Mouse (Mus musculus): Measurements from ENCODE around the gene Myh3.
A peak's percentile ranks its signal among the peaks of the same experiment; 100 is the strongest.
"Not testable (repeated sequence)": the region's sequence is repeated elsewhere in the genome, so short reads cannot be mapped to it uniquely, and the experiment has no call there.

Gene Myh3

DNA sequence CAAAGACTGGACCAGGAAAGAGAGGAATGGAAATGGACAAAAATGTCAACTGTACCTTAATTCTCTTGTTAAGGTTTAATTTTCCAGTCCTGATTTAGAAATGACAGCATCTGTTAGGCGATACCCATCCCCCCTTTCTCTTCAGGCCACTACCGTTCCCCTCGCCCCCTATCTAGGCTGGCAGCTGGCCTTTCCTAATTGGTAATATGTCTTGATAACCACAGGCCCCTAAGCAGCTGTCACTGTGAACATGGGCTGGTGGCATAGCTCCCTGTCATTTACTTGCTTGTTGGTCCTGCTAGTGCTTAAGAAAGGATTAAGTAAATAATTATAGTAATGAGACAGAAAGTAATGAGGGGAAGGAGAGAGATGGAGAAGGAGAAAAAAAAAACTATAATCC lies 665 bp upstream of the Myh3 start:
- DNase-seq (ENCODE audit: low spot score in 2 of 2) = no peak

DNA sequence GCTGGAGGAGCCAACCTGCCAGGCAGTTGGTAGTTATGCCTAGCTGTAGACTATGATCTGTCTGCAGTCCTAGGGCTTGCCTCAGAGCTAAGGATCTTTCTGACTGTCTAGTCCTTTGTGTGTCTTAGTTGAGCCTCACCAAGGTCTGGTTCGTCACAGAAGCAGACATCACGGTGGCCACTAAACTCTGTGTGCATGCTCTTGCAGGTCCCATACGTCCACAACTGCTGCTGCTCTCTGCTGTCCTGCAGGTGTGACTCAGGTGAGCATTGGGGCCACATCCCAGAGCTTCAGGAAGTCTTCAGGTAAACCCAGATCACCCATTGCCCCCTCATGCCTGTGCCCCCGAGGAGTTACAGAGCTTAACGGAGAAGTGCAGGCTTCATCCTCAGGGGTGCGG lies 788 bp downstream of the Myh3 start:
- no peak for DNase-seq (ENCODE audit: low spot score in 2 of 2)

DNA sequence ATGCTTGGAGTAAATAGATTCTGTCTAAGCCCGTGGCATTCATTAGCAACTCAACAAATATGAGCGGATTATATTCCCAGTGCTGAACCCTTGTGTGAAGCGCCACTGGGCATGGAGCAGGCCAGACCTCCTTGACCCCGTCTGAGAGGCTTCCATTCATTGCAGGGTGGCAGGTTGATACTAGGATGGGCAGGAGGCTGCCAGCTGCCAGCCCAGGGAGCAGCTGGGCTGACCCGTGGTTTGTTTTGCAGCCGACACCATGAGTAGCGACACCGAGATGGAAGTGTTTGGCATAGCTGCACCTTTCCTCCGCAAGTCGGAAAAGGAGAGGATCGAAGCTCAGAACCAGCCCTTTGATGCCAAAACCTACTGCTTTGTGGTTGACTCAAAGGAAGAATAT lies 1.6 kb downstream of the Myh3 start:
- no peak for DNase-seq (ENCODE audit: low spot score in 2 of 2)

DNA sequence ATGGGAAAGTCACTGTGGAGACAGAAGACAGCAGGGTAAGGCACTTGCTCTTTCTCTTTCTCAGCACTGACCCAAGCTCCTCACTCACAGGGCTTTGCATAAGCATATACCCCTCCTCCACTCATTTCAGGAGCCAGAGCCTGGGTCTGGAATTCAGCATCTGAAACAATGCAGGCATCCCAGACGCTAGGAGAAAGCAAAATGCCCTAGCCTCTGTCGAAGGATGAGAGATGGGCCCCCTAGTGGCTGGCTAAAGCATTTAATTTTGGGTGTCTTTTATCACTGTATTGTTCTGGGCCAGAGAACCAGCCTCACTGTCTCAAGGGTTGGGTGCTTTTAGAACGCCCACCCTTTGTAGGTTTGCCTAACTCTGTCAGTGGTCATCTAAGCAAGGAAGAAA lies 2.1 kb downstream of the Myh3 start:
- peak; percentile 19 to 33 for DNase-seq (ENCODE audit: low spot score in 2 of 2)

DNA sequence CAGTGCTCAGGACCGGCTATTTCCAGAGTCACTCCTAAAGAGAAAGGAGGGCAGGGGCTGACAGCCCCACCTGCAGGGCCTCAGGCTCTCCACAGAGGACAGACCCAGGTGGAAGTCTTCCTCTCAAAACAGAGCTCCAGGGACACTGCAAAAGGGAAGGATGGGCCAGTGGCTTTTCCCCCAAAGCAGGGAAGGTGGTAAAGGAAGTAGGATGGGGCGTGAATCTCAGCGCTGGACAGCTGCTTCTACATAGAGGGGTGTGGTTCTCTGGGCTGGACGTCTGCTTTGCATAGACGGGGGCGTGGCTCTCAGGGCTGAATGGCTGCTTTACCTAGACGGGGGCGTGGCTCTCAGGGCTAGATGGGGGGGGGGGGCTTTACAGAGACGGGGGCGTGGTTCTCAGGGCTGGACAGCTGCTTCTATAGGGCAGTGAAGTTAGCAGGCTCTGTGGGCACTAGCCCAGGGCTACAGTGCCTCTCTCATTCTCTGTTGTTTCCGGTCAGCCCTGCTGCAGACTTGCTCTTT lies 3.1 kb downstream of the Myh3 start:
- no peak for DNase-seq (ENCODE audit: low spot score in 2 of 2)

DNA sequence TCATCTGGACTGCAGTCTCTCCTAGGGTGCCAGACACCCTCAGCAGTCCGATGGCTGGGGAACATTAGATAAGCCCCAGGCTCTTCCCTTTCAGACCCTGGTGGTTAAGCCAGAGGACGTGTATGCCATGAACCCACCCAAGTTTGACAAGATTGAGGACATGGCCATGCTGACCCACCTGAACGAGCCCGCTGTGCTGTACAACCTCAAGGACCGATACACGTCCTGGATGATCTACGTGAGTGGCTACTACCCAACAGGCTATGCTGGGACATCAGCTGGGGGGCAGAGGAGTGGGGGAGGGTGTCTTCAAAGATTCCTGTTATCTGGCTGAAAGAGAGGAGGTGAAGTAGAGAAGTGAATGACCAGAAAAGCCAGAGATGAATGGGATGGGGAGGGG lies 4.1 kb downstream of the Myh3 start:
- DNase-seq (ENCODE audit: low spot score in 2 of 2) = no peak

DNA sequence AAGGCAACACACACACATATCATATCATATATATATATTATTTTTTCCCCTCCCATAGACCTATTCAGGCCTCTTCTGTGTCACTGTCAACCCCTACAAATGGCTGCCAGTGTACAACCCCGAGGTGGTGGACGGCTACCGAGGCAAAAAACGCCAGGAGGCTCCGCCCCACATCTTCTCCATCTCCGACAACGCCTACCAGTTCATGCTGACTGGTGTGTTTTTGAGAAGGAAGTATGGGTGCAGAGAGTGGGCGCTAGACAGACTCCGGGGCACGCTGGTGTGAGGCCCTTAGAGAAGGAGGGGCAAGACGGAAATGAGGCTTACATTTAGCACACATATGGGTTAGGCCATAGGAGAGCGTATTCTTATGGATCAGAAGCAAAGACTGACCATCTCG lies 4.7 kb downstream of the Myh3 start:
- no peak for DNase-seq (ENCODE audit: low spot score in 2 of 2)

DNA sequence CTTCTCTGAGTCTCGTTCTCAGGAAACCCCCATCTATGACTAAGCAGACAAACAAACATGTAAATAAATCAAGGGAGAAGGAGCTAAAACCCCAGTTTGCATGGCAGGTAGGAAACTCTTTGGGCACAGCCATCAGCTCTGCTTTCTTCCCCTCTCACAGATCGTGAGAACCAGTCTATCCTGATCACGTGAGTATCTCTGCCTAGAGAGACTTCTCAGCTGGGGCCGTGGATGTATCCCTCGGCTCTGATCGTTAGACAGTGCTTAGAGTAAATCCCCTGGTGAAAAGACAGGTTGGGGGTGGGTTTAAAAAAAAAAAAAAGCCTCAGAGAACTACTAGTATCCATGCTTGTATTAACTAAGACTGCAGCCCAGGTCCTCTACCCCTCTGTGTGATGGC lies 5.1 kb downstream of the Myh3 start:
- DNase-seq (ENCODE audit: low spot score in 2 of 2) = no peak

DNA sequence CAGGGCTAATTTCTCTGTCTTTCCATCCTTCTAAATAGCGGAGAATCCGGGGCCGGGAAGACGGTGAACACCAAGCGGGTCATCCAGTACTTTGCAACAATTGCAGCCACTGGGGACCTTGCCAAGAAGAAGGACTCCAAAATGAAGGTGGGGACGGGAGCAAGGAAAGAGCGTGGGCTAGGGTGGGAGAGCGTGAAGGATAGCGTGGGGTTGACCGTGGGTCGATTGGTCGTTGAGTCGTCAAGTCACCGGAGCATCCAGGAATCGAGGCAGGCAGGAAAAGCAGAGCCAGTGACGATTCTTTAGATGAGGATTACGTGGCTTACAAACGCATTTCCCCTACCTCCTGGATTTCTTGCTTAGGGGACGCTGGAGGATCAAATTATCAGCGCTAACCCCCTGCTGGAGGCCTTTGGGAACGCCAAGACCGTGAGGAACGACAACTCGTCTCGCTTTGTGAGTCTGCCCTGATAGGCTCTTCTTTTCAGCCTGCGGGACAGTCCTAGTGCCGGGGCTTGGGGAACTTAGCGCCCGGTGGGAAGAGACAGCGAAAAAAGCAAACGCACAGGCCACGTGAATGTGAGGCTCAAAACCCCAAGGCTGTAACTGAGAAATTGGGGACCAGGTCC lies 5.7 kb downstream of the Myh3 start:
- no peak for DNase-seq (ENCODE audit: low spot score in 2 of 2)

DNA sequence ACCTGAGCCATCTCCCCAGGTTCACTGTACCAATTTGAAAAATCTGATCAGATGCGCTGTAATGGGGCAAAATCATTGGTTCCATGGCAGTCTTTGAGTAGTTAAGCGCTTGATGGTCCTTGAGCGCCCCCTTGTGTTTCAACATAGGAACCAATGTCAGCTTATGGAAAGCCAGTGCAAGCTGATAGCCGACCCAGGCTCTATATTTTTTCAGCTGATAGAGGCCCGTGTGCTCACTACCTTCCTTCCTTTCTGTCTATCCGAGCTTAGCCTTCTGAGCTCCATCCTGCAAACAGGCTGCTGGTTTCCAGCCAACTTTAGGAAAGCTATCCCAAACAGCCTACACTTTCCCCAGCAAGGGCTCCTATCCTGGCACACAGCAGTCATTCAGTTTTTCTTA lies 7.4 kb downstream of the Myh3 start:
- peak; percentile 24 to 57 for DNase-seq (ENCODE audit: low spot score in 2 of 2)

DNA sequence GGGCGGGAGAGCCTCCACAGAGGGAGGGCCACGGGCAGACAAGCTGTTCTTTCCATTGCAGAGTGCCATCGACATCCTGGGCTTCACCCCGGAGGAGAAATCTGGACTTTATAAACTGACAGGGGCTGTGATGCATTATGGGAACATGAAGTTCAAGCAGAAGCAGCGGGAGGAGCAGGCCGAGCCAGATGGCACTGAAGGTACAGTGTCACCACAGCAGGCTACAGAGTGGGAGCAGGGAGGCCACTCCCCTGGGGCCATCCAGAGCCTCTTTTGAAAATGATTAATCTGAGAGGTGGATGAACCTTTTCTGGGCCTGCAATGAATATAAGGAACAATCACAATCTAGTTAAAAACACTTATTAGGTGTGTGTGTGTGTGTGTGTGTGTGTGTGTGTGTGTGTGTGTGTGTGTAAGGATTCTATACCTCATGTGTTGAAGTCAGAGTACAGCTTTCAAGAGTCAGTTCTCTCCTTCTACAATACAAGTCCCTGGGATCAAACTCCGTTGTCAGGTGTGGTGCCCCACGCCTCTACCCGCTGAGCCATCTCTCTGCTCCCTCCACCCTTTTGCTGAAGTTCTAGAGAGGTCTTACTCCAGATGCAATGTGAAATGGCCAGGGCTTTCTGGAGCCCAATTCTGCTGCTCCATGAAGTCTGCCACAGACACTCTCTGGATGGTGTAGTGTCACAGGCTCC lies 8.5 kb downstream of the Myh3 start:
- DNase-seq (ENCODE audit: low spot score in 2 of 2) = no peak

DNA sequence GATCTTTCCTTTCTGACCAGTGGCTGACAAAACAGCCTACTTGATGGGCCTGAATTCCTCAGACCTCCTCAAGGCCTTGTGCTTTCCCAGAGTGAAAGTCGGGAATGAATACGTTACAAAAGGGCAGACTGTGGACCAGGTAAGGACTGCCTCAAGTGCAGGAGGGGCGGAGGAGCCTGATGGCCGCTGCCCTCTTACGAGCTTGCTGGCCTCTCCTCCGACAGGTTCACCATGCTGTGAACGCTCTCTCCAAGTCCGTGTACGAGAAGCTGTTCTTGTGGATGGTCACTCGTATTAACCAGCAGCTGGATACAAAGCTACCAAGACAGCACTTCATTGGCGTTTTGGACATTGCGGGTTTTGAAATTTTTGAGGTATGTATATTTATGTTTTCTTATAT lies 9.1 kb downstream of the Myh3 start:
- DNase-seq (ENCODE audit: low spot score in 2 of 2) = no peak

DNA sequence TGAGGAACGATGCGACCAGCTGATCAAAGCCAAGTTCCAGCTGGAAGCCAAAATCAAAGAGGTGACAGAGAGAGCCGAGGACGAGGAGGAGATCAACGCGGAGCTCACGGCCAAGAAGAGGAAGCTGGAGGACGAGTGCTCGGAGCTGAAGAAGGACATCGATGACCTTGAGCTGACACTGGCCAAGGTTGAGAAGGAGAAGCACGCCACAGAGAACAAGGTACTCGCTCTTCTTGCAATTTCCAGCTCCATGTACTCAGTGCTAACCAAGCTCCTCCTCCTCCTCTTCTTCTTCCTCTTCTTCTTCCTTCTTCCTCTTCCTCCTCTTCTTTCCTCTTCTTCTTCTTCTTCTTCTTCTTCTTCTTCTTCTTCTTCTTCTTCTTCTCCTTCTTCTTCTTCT lies 14.3 kb downstream of the Myh3 start:
- DNase-seq (ENCODE audit: low spot score in 2 of 2) = not testable (repeated sequence)

DNA sequence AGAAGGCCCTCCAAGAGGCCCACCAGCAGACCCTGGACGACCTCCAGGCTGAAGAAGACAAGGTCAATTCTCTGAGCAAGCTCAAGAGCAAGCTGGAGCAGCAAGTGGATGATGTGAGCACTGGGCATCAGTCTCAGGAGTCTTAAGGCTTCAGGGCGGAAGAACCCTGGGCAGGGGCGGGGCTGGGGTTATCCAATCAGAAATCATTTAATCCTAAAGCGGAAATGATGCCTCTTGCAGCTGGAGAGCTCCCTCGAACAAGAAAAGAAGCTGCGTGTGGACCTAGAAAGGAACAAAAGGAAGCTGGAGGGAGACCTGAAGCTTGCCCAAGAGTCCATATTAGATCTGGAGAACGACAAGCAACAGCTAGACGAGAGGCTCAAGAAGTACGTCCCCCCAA lies 15.1 kb downstream of the Myh3 start:
- no peak for DNase-seq (ENCODE audit: low spot score in 2 of 2)

DNA sequence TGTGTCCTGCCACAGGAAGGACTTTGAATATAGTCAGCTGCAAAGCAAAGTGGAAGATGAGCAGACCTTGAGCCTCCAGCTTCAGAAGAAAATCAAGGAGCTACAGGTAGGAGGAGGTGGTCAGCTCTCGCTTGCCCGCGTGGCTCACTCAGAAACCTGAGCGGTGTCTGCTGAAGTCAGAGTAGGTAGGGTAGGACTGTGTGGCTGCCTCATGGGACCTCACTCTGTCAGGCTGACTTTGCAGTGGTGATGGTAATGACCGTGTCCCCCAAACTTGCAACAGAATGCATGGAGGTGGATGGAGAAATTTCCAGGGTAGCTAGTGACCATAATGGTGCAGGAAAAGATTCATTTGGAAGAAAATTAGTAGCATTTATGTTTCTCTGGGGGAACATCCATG lies 15.6 kb downstream of the Myh3 start:
- DNase-seq (ENCODE audit: low spot score in 2 of 2) = no peak

DNA sequence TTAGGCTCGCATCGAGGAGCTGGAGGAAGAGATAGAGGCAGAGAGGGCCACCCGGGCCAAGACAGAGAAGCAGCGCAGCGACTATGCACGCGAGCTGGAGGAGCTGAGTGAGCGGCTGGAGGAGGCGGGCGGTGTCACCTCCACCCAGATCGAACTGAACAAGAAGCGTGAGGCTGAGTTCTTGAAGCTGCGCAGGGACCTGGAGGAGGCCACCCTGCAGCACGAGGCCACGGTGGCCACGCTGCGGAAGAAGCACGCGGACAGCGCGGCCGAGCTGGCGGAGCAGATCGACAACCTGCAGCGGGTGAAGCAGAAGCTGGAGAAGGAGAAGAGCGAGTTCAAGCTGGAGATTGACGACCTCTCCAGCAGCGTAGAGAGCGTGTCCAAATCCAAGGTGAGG lies 16.4 kb downstream of the Myh3 start:
- DNase-seq (ENCODE audit: low spot score in 2 of 2) = no peak

DNA sequence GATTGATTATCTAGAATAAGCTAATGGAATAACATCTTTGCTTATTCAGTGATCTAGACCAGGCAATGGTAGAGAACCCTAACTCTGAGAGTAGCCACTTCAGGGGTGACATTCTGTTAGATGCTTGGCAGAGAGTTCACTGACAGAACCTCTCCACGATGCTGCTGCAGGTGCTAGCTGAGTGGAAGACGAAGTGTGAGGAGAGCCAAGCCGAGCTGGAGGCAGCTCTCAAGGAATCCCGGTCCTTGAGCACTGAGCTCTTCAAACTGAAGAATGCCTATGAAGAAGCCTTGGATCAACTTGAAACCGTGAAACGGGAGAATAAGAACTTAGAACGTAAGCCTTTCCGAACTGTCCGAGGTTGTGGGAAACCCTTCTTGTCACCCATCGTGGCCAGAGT lies 19.6 kb downstream of the Myh3 start:
- DNase-seq (ENCODE audit: low spot score in 2 of 2) = no peak

DNA sequence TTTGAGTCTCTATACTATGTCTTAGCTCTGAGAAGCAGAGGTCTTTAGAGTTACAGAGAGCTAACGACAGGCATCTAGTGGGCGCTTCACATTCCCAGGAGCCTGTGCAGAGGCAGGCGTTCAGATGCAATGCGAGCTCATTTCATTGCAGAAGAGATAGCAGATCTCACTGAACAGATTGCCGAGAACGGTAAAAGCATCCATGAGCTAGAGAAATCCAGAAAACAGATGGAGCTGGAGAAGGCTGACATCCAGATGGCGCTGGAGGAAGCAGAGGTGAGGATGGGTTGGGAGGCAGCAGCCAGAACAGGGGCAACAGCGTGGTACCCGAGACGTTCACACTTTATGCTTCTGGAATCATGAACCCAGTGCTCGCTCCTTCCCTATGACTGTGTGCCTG lies 20.3 kb downstream of the Myh3 start:
- DNase-seq (ENCODE audit: low spot score in 2 of 2) = no peak

DNA sequence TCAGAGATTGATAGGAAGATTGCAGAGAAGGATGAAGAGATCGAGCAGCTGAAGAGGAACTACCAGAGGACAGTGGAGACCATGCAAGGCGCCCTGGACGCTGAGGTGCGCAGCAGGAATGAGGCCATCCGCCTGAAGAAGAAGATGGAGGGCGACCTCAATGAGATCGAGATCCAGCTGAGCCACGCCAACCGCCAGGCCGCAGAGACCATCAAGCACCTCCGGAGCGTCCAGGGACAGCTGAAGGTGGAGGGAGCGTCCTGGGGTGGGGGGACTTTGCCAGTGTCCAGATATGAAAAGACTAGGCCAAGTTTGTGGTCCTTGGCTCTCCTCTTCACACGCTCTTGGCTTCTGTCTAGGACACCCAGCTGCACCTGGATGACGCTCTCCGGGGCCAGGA lies 21.1 kb downstream of the Myh3 start:
- DNase-seq (ENCODE audit: low spot score in 2 of 2) = no peak

DNA sequence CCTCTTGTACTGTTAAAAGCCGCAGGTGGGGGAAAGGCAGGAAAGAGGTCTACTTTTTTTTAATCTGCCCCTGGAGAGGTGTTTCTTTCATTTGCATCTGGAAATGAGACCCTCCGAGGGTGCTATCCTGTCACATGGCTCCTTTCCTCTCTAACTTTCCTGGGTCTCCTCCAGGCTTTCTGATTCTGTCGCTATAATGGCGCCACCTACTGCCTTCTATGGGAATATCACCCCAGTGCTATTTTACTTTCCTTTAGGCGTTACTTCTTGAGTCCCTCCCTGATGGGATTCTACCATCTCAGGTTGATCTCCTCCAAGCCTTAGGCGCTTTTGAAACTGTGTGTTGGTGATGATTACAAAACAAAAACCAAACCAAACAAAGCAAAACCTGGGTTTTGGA lies 22.1 kb downstream of the Myh3 start:
- peak in 1 of 2 experiments; percentile 14 for DNase-seq (ENCODE audit: low spot score in 2 of 2)

DNA sequence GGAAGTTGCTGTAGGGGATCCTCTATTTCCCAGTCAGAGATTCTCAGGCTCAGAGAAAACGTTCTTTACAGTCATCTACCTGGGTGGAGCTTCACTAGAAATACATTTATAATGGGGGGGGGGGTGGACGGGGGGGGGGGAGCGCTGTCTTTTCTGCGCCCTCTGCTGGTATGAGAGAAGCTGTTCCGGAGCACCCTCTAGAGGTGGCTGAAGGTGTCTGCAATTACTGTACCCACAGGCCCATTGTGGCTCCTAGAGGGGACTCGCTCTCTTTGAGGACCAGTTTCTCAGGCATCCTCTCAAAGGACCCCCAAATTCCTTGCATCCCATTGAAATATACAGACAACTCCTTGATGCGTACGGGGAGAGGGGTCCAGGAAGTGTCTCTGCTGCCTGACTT lies 23.6 kb downstream of the Myh3 start:
- peak; percentile 17 to 23 for DNase-seq (ENCODE audit: low spot score in 2 of 2)

DNA sequence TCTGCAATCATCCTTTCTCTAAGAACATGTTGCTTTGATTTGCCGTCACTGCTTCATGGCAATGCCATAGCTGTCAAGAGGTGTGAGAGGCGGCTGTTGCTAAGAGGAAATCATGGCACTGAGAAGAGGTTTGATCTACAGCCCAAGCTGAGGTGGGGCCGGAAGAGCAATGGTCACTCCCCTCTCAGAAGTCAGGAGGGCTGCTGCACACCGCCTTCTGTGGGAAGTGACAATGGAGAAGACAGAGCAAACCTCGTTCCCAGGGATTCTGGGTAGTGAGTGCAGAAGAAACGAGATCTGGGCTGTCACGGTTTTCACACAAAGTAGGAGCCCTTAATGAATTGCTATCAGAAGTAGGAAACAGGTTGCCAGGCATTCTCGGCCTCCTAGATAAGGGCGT lies 25.2 kb downstream of the Myh3 start:
- no peak for DNase-seq (ENCODE audit: low spot score in 2 of 2)

DNA sequence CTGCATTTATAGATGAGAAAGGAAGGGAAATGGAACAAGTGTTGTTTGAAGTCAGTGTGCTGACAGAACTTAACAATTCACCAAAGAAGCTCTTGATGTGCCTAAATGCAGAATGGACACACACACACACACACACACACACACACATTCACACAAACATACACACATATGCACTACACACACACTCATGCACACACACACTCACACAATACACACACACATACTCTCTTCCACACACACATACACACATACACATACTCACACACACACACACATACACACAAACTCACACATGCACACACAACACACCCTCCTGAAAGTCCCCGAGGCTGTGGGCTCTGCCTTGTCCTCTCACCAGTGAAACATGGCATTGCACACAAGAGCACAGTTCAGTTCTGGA lies 26.1 kb downstream of the Myh3 start:
- no peak for DNase-seq (ENCODE audit: low spot score in 2 of 2)

DNA sequence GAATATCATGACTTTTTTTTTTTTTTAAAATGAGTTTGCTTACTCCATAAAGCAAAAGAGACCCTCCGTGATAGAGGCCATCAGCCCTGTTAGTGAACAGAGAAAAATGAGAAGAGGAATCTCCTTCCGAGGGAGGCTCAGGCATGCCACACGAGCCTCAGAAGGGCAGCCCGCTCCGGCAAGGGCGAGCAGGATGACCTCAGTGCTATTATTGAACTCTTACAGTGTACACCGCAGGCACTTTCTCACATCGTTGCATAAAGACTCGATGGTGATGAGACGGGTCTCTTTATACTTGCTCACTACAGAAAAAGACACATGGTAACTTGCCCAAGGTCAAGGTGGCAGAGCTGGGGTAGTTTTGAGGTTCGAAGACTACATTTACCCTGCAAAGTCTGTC lies 26.6 kb downstream of the Myh3 start:
- no peak for DNase-seq (ENCODE audit: low spot score in 2 of 2)

Data from heart, adult 9 months (tissue).